Mouse (Mus musculus): ENCODE data around the gene Elane.

Gene Elane

GRCm38 (mm10) chr10:79857452-79857811 lies 28.6 kb upstream of the Elane start:
- in situ Hi-C loops (cut with MboI, MseI): loop anchor here in 1 of 2 experiments (25.0 kb wide), 1 partner anchor 1270 kb away; the partner anchor contains the start of gene Syde1

GRCm38 (mm10) chr10:79857894-79858293 lies 28.2 kb upstream of the Elane start:
- in situ Hi-C loops (cut with MboI, MseI): loop anchor here in 1 of 2 experiments (25.0 kb wide), 1 partner anchor 1271 kb away; the partner anchor contains the start of gene Syde1

GRCm38 (mm10) chr10:79858416-79859074 lies 27.5 kb upstream of the Elane start:
- in situ Hi-C loops (cut with MboI, MseI): loop anchor here in 1 of 2 experiments (25.0 kb wide), 1 partner anchor 1271 kb away; the partner anchor contains the start of gene Syde1

- in situ Hi-C loops (cut with MboI, MseI): loop anchor here in 1 of 2 experiments (25.0 kb wide), 1 partner anchor 1272 kb away; the partner anchor contains the start of gene Syde1
Observed at GRCm38 (mm10) chr10:79859116-79859515, 26.9 kb upstream of the Elane start.

GRCm38 (mm10) chr10:79860079-79860911 lies 25.8 kb upstream of the Elane start:
- in situ Hi-C loops (cut with MboI, MseI): loop anchor here in 1 of 2 experiments (25.0 kb wide), 1 partner anchor 1273 kb away; the partner anchor contains the start of gene Syde1

- in situ Hi-C loops (cut with MboI, MseI): loop anchor here in 1 of 2 experiments (25.0 kb wide), 1 partner anchor 1274 kb away; the partner anchor contains the start of gene Syde1
Observed at GRCm38 (mm10) chr10:79861230-79862048, 24.6 kb upstream of the Elane start.

GRCm38 (mm10) chr10:79862049-79862788 lies 23.8 kb upstream of the Elane start:
- in situ Hi-C loops (cut with MboI, MseI): loop anchor here in 1 of 2 experiments (25.0 kb wide), 1 partner anchor 1275 kb away; the partner anchor contains the start of gene Syde1

- in situ Hi-C loops (cut with MboI, MseI): loop anchor here in 1 of 2 experiments (25.0 kb wide), 1 partner anchor 1276 kb away; the partner anchor contains the start of gene Syde1
Observed at GRCm38 (mm10) chr10:79862925-79863324, 23.1 kb upstream of the Elane start.

- in situ Hi-C loops (cut with MboI, MseI): loop anchor here in 1 of 2 experiments (25.0 kb wide), 1 partner anchor 1277 kb away; the partner anchor contains the start of gene Syde1
Observed at GRCm38 (mm10) chr10:79864351-79865188, 21.5 kb upstream of the Elane start.

- in situ Hi-C loops (cut with MboI, MseI): loop anchor here in 1 of 2 experiments (25.0 kb wide), 1 partner anchor 1278 kb away; the partner anchor contains the start of gene Syde1
Observed at GRCm38 (mm10) chr10:79865189-79865601, 20.9 kb upstream of the Elane start.

- in situ Hi-C loops (cut with MboI, MseI): loop anchor here in 1 of 2 experiments (25.0 kb wide), 1 partner anchor 1279 kb away; the partner anchor contains the start of gene Syde1
Observed at GRCm38 (mm10) chr10:79865801-79866295, 20.2 kb upstream of the Elane start.

- in situ Hi-C loops (cut with MboI, MseI): loop anchor here in 1 of 2 experiments (25.0 kb wide), 1 partner anchor 1279 kb away; the partner anchor contains the start of gene Syde1
Observed at GRCm38 (mm10) chr10:79866601-79867000, 19.4 kb upstream of the Elane start.

- in situ Hi-C loops (cut with MboI, MseI): loop anchor here (5.0 to 25.0 kb wide), 2 partner anchors 45 to 1285 kb away; partner anchors contain the start of gene Syde1 (in 1 of the 2)
Observed at GRCm38 (mm10) chr10:79871845-79872244, 14.2 kb upstream of the Elane start.

- in situ Hi-C loops (cut with MboI, MseI): loop anchor here (5.0 to 25.0 kb wide), 2 partner anchors 46 to 1286 kb away; partner anchors contain the start of gene Syde1 (in 1 of the 2)
Observed at GRCm38 (mm10) chr10:79872862-79873261, 13.2 kb upstream of the Elane start.

- in situ Hi-C loops (cut with MboI, MseI): loop anchor here (5.0 to 25.0 kb wide), 2 partner anchors 46 to 1286 kb away; partner anchors contain the start of gene Syde1 (in 1 of the 2)
Observed at GRCm38 (mm10) chr10:79873313-79873712, 12.7 kb upstream of the Elane start.

GRCm38 (mm10) chr10:79873715-79874289 lies 12.2 kb upstream of the Elane start:
- in situ Hi-C loops (cut with MboI, MseI): loop anchor here (5.0 to 25.0 kb wide), 2 partner anchors 47 to 1287 kb away; partner anchors contain the start of gene Syde1 (in 1 of the 2)

GRCm38 (mm10) chr10:79874290-79874862 lies 11.7 kb upstream of the Elane start, which contains the start of the genes Prtn3 and Plppr3:
Prtn3 (plus strand) TSS chr10:79874476.
Plppr3 (minus strand) TSS chr10:79874634.
- in situ Hi-C loops (cut with MboI, MseI): loop anchor here (5.0 to 25.0 kb wide), 2 partner anchors 47 to 1287 kb away; partner anchors contain the start of gene Syde1 (in 1 of the 2)
